Mouse (Mus musculus) NIH3T3 (cell line): ENCODE data around the gene Nol12.
A peak's percentile ranks its signal among the peaks of the same experiment; 100 is the strongest.

Experiments used
- DNase-seq: peaks from one replicate; pipeline ENCODE4 v3.0.0-alpha.2; 2012; ENCODE audit warnings: low read depth

The Nol12 gene

DNA sequence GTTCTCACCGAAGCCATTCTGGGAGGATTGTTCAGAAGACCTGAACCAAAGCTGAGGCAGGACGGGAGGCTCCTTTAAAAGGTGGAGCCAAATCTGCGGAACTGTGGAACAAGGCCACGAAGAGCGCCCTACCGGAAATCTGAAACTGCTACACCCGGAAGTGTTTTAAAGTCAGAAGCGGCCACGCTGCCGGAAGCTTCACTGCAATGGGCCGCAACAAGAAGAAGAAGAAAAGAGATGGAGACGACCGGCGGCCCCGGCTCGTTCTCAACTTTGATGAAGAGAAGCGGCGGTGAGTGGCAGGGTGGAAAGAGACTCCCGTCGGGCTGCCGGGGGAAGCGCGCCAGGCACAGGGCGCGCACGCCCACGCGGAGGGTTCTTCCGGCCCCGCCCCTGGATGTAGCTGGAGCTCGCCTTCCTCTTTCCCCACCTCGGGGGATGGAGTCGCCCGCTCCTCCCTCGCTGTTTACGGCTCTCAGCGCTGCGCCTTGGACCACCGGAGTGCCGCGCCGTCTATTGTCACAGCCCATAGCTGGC lies at the start of gene Nol12:
TSS of gene Nol12 (plus strand) at position 150 of the 537 bp plus-strand sequence.
- DNase-seq: peak; percentile 94

DNA sequence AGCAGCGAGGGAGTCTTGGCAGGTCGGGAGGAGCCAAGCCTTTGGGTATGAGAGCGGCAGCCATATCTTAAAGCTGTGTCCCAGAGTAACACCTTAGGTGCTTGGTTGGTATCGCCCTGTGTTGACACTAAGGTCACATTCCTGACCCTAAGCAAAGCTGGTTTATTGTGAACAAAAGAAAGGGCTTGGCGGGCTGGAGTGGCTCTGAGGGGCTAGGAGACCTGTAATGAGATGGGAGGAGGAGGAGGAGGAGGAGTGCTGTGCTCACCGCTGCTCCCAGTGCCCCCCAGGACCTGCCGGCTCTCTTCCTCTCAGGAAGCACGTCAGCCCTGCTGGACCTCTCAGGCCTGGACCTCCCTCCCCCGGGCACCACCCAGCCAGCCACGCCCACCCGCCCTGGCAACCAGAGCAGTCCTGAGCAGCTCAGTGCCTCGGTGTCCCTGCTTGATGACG lies 45.3 kb upstream of the Nol12 start:
- no peak for DNase-seq

DNA sequence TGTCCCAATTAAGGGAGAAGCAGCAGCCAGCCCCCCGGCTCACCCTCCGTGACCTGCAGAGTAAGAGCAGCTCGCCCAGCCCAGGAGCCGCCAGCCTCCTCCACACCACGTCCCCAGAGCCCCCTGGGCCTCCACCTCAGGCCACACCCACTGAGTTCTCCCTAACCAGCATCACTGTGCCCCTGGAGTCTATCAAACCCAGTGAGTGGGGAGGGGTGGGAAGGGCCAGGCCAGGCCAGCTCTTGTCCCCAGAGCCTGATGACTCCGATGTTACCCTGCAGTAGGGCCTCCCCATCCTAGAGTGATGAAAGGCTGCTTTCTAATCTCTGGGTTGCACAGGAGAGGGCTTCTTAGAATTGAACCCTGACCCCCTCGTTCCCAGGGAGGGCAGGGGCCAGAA lies 42.3 kb upstream of the Nol12 start:
- DNase-seq: no peak

DNA sequence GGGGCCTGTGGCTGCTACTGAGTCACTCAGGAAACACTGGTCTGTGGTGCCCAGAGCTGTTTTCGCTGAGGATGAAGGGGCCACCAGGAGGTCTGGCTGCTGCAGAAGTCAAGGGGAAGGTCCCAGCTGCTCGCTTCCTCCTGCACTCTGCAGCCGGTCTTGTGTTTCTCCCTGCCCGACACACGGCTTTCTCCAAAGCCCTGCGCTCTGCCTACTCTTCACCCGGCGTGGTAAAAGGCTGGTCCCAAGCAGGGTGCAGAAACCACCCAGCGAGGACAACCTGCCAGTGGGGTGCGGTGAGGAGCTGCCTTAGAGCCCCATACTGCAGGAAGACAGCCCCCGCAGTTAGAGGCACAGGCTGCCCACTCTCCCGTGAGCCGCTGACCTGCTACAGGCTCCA lies 40.0 kb upstream of the Nol12 start:
- no peak for DNase-seq

DNA sequence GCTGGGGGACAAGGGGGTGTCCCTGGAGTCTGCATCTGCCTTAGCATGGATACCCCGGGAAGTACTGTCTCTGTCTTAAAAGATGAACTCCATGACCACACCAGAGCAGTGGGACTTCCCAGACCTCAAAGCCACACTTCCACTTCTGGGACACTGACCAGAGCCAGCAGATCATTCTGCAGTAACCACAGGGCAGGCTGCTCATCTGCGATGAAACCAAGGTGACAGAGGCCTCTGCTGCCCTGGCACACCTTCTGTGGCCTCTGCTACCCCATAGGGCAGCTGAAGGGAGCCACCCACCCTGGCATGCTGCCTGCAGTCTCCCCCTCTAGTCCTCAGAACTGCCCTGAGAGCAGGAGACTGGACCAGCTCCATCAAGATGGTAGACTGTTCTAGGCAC lies 39.0 kb upstream of the Nol12 start:
- no peak for DNase-seq

DNA sequence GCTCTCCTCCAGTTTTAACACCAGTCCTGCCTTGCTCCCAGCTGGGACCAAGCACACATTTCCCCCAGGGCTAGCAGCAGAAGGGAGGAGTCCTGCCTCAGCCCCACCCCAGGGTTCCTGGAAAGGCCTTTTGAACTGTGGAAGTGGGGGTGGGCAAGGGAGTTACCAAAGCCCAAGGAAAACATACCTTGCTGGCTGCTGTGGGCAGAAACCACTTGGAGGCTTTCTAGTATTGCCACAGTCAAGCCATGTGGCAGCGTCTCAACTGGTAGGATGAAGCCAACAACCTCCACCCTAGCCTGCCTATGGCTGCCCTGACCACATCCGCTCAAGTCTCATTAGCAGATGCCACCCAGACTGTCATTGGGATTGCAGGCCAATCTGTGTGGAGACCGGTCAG lies 38.6 kb upstream of the Nol12 start:
- no peak for DNase-seq

DNA sequence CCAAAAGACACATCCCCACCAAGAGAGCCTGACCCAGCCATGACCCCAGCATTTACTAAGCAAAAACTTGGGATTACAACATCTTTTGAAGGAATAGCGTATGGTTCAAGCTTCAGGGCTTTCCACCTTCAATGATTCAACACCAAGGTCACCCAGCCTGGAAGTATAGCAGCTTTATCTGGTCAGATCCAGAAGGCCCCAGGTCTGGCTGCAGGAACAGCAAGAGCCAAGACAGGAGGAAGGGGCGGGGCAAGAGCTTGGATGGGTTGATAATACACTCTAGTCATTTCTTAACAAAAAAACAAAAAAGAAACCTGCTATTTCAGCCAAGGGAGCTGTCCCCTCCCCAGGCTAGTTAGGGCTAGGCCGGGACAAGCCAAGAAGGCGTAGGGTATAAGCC lies 37.2 kb upstream of the Nol12 start:
- peak; percentile 29 for DNase-seq

DNA sequence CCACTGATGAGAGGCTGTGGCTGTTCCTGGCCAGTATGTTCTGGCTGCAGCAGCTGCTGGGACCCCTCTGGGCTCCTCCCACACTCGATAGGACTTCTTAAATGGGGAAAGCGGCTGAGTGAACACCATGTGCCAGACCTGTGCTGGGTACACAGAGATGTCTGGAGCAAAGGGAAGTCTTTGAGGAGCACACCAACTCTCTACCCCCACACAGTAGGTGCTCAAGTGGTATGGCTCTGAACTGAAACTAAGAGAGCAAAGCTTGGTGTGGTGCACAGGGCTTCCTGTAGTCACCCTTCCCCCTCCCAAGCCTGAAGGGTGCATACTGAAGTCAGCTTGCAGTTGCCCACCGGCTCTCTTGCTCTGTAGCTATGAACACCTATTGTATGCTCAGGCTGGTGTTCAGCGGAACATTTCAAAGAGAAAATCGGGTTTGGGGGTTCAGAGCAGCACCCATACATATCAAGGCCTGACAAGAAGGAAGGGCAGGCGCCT lies 36.2 kb upstream of the Nol12 start:
- DNase-seq: no peak

DNA sequence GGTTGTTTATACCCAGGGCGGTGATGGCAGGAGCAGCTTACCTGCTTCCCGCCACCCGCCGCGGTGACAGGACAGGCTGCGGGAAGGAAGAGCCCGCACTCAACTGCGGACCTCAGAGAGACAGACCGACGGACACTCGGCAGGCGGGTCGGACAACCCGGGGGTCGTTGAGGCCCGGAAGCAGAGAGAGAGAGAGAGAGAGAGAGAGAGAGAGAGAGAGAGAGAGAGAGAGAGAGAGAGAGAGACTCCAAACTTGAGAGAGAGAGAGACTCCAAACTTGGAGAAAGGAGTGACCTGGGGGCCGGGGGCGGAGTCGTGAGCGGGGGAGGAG lies 35.4 kb upstream of the Nol12 start, which contains the start of gene Gm49510:
TSS of gene Gm49510 (plus strand) at position 259 of the 331 bp plus-strand sequence.
- DNase-seq: no peak

DNA sequence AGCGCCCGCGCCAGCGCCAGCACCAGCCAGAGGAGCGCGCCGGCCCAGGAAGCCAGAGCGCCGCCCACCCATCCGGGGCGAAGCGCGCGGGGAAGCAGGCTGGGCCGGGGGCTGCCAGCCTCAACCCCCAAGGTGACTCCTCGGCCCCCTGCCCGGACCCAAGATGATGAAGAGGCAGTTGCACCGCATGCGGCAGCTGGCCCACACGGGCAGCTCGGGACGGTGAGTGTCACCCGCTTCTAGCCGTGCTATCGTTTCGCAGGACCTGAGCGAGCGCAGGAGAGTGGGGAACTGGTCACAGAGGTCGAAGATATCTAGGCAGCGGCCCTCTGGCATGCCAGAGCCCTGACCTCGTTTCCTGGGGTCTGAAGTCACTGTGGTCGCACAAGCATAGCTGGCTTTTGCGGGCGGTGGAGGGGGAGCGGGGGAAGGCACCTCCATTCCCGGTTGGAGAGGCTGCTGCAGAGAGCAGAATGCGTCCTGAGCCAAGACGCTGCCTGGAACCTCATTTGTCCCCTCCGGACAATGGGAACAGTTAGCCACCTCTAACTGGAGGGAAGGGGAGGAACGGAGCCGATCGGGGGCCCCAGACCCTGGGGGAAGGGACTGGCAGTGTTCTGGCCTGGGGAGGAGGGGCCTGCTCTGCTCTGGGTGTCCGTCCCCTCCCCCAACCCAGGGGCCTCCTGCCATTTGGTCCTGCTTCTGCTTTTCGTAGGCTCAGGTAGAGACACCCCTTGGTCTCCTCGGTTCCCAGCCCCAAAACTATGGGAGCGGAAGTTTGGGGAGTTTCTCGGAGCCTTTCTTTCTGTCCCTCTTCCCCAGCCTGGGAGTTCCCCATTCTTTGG lies 34.8 kb upstream of the Nol12 start, which contains the start of gene Sh3bp1:
TSS of gene Sh3bp1 (plus strand) at position 29 of the 845 bp plus-strand sequence.
- peak; percentile 85 for DNase-seq

DNA sequence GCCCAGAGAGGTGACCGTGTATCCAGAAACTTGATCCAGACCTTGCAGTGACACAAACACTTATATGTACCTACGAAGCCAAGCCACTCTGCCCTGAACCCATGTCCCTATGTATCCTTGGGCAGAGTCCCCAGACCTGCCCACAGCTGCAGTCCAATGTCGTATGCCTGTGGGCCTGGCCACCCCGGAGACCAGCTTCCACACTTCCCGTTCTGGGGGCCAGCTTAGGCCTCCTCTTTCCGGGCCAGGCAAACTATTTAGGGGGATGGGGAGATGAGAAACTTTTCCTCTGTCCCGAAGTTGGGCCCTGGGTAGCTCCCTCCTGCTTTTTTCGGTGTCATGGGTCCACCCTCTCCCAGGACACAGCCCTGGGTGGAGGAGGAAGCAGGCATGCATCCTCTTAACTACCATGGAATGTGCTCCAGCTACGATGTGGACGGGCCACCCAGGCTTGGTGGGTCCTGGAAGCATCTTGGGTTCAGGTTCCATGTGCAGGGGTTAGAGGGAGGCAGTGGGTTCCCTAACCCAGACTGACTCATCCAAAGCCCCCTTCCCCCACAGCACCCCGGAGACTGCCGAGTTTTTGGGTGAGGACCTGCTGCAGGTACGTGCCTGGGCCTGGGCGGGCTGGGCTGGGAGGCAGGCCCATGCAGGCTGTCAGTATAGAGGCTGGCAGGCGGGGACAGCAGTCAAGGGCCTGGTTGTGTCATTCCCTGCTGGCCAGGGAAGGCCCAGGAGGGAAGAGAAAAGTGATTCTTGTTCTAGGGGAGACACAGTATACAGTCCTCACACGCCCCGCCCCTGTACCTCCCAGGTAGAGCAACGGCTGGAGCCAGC lies 33.9 kb upstream of the Nol12 start:
- peak; percentile 28 for DNase-seq

DNA sequence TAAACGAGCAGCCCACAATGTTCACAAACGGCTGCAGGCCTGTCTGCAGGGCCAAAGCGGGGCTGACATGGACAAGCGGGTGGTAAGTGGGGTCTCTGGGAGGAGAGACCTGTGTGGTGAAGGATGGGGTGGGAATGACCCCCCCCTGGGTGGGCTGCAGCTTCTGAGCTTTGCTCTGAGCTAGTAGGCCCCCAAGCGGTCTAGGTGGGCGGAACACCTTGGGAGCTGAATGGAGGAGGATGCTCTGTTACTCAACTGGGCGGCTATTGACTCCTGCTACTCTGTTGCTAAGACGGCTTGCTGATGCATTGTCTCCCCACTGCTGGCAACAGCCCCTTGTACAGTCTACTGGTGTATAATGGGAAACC lies 33.3 kb upstream of the Nol12 start:
- peak; percentile 32 for DNase-seq

DNA sequence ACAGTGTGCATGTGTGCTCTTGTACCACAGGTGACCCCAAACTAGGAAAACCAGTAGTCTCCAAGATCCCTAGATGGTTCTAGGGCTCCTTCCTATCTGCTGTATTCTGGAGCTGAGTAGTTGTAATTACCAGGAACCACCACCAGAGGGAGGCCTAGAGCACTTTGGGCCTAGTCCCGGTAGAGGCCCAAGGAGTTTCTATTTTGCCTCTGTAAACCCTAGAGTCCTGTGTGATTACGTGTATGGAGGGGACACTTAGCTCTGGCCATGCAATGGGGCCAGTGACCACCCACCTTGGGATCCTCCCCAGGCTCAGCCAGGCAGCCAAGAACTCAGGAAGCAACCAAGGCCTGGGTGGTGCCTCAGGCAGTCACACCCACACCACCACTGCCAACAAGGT lies 31.5 kb upstream of the Nol12 start:
- peak; percentile 94 for DNase-seq

DNA sequence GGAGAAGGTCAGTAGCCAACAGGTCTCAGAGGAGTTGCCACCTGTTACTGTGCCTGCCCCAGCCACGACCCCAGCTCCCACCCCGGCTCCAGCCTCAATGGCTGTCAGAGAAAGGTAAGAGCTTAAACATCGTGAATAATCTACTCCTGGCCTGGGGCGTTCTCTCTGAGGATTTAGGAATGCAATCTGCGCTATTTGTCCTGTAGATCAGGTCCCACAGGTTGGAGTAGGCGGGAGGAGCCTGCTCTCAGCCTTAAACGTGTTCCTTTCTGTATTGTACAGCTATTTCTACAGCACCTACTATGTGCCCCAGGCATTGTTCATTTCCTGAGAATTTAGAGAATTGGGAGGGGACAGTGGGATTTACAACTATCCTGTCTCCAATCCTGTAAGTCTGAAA lies 26.3 kb upstream of the Nol12 start:
- DNase-seq: no peak

DNA sequence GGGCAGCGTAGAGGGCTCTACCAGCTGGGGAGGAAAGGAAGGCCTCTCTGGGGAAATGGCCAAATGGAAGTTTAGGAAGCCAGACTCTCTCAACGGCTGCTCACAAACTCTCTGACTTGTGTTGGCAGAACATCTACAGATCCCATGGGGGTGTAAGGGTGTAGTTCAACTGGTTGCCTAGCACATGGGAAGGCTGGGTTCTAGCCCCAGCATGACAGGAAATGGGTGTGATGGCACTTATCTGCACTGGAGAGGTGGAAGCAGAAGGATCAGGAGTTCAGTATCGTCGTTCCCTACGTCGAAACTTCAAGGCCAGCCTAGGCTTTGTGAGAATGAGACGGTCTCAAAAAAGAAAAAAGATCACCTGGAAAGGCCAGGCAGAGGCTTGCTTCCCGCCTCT lies 25.8 kb upstream of the Nol12 start:
- no peak for DNase-seq

DNA sequence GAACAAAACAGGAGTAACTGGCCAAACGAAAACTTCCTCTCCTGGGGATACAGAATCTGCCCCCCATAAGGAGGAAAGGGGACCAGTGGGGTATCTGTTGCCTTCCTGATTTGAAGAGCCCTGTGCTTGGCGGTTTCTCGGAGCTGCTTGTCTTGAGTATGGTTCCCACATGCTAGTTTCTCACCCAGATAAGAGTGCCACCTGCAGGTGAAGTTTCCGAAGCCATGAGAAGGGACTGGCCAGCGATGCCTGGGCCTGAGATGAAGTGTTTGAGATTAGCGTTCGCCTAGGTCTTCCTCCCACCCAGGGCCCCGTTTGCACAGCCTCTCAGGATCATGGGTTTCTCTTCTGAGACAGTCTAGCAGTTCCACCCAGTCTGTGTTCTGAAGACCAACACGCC lies 22.7 kb upstream of the Nol12 start:
- peak; percentile 61 for DNase-seq

DNA sequence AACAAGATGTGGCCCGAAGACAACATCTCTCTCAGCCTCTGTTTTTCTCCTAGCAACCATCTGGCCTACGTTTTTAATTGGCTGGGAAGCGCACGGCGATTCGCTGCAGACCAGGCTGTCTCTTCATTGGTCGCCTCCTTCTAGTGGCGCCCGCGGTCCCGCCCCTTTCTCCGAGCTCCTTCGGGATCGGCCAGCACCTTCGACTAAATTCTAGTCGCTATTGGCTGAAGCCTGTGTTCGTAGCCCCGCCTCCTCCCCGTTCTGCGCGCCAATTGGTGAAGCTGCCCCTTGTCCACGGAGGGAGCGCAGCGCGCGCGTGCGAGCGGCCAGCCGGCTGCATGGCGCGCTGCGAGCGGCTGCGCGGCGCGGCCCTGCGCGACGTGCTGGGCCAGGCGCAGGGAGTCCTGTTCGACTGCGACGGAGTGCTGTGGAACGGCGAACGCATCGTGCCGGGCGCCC lies 21.1 kb upstream of the Nol12 start, which contains the start of gene Pdxp:
TSS of gene Pdxp (plus strand) at position 288 of the 459 bp plus-strand sequence.
- DNase-seq: peak; percentile 70

DNA sequence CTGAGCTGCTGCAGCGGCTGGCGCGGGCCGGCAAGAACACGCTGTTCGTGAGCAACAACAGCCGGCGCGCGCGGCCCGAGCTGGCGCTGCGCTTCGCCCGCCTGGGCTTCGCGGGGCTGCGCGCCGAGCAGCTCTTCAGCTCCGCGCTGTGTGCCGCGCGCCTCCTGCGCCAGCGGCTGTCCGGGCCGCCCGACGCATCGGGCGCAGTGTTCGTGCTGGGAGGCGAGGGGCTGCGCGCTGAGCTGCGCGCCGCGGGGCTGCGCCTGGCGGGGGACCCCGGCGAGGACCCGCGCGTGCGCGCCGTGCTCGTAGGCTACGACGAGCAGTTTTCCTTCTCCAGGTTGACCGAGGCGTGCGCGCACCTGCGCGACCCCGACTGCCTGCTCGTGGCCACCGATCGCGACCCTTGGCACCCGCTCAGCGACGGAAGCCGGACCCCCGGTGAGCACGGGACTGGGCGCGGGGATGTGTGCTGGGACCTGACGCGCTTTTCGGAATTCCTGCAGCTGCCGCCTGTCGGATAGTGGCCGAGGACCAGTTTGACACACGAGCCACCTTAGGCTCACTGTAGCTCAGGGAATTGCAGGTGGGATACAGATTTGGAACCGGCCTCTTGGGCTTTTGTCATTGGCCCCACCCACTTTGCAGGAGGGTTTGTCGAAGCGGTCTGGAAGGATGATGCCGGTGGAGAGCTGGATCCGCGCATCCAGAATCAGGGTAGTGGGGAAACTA lies 20.5 kb upstream of the Nol12 start:
- DNase-seq: no peak

DNA sequence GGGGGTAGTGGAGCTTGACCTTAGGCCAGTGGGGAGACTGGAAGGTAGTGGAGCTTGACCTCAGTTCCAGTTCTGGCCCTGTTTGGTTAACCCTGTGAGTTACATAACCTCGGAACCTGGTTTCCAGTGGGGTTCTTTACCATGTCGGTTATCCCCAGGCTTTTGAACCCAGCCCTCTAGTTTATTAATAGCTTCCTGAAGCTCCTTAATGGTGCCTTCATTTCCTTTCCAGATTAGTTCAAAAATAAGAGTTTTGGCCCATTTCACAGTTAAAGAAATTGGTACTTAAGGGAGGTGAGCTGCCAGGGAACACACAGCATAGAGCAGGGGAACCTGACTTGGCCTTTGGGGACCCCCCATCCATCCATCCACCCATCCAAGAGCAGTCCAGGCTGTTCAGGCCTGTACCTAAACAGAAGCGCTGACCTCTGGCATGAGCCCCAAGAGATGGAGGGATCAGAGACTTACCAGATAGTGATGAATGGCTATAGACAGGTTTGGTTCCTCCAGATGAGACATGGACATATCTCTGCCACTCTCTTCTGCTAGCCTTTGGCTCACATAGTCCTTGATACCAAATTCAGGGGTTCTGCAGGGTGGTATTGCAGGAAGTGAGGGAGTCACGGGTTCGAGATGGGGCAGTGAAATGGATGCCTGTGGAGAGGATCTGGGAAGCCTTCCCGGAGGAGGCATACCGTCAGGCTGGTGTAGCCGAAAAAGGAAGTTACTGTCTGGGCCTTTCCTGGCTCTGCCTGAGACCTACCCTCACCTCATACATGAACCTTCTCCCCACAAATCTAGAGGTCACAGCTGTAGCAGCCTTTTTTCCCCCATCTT lies 19.7 kb upstream of the Nol12 start:
- DNase-seq: no peak

DNA sequence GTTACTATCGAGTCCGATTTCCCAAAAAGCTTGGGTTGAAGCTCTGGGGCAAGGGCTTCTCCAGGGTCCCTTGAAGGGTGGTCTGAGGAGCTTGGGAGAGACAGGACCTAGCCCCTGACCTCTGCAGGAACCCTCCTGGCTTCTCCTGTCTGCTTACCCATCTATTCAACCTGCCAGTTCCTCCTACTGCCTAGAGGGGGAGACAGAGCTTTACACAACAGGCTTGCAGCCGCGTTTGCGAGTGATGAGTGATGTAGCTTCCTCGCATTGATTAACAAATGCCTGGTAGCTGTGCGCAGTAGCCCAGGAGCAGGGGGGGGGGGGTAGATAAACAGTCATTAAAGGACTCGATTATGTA lies 19.1 kb upstream of the Nol12 start:
- peak; percentile 88 for DNase-seq
